Mouse (Mus musculus) kidney, adult 2 months (tissue): Measurements from ENCODE around the gene Prr23a2. TPM values are rescaled to one million over a fixed set of nuclear protein-coding genes. Genes with fewer than 3 reads are reported as not detected.
A peak's percentile ranks its signal among the peaks of the same experiment; 100 is the strongest.
"Not testable (repeated sequence)": the region's sequence is repeated elsewhere in the genome, so short reads cannot be mapped to it uniquely, and the experiment has no call there.

Experiments used
- DNase-seq: peaks from one replicate; pipeline ENCODE4 v3.0.0; 2021
- H3K27ac ChIP-seq: fragments of 200-500 bp; 2 replicates; pipeline ENCODE4 v1.5.1; 2012; ENCODE audit warnings: low read depth, low read length, control low read depth, inconsistent platforms; ENCODE audit not compliant: insufficient read depth
- H3K27me3 ChIP-seq: fragments of 200-500 bp; replicated peaks from 2 replicates; pipeline ENCODE4 v1.6.1; 2012; ENCODE audit warnings: mild to moderate bottlenecking, moderate library complexity, low read length, inconsistent platforms; ENCODE audit not compliant: control insufficient read depth, insufficient read depth
- H3K36me3 ChIP-seq: fragments of 200-500 bp; 2 replicates; pipeline ENCODE4 v1.6.1; 2012; ENCODE audit warnings: mild to moderate bottlenecking, moderate library complexity, low read length, inconsistent platforms; ENCODE audit not compliant: control insufficient read depth, insufficient read depth
- H3K4me1 ChIP-seq: fragments of 200-500 bp; 2 replicates; pipeline ENCODE4 v1.6.1; 2011; ENCODE audit warnings: low read length; ENCODE audit not compliant: control insufficient read depth, insufficient read depth
- H3K4me3 ChIP-seq: fragments of 200-500 bp; 2 replicates; pipeline ENCODE4 v1.5.1; 2011; ENCODE audit warnings: mild to moderate bottlenecking, low read depth, low read length, control low read depth; ENCODE audit not compliant: insufficient read depth
- CTCF ChIP-seq: fragments of 200-500 bp; conservative IDR thresholded peaks from 2 replicates; pipeline ENCODE4 v1.5.1; 2011; ENCODE audit warnings: low read depth, mild to moderate bottlenecking, control low read depth, low read length, moderate library complexity, mixed read lengths; ENCODE audit not compliant: insufficient read depth, insufficient read length
- POLR2A ChIP-seq: fragments of 200-500 bp; IDR thresholded peaks from one replicate; pipeline ENCODE4 v1.6.1; 2011; ENCODE audit warnings: low read depth, low read length, control low read depth
- WGBS: fragments of 180-500 bp; shearing (Covaris S2); methylation state at CpG from one replicate; pipeline ENCODE4 v1.1.7; 2018; 5-methylcytosine and 5-hydroxymethylcytosine counted together
- polyA plus RNA-seq: library from polyadenylated mRNA; depleted of rRNA; stranded (reverse); fragments of >200 nt; gene quantifications from 2 replicates; pipeline ENCODE4 v1.2.3, GENCODE M21; 2012; rRNA removed

Gene Prr23a2
- polyA plus RNA-seq = not detected in 2 replicates

DNA sequence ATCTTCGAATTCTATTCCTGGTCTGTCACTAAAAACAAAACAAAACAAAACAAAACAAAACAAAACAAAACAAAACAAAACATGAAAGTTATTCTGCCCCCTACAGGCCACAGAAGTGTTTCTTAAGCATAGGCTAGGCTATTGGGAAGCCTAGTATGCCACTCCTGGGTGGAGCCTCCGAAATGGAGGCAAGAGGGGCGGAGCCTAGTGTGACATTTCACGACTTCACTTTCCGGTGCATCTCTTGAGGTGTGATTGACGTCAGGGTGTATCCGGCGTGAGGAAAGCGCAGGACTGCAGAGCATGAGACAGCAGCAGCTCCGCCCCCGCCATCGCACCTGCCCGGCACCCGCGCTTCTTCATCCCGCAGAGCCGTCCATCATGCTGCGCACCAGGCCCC is at the start of gene Prr23a2:
Gene Prr23a2, plus strand, starts transcription at position 285 of the 400 bp plus-strand sequence.
- H3K36me3 ChIP-seq = no peaks in the 10 kb centered on the region
- 78% methylated on average over 18 of the region's 18 CpGs for WGBS
- no peak within 1 kb of the TSS for H3K27ac ChIP-seq
- no peak for DNase-seq
- TF ChIP-seq POLR2A (no peak), CTCF (no peak)
- no peak within 1 kb of the TSS for H3K4me3 ChIP-seq
- no peaks in the 10 kb centered on the region for H3K27me3 ChIP-seq
- no peaks in the 10 kb centered on the region for H3K4me1 ChIP-seq

DNA sequence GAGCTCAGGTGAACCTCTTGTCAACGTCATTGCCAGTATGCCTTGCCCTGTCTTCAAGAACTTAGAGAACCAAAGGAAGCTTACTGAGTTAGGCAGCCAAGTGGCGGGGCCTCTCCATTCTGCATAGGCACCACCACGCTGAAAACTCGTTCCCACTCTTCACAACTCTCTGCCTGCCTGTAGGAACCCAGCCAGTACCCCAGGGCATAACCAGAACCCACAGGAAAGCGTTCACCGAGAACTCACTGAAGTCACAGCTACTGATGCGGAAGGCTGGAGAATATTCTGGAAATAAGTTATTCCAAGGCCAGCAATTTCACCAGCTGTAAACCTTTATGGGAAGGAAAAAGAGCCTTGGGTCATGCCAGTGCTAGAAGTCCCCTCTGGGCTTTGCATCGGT is 48.7 kb upstream of the Prr23a2 start:
- H3K36me3 ChIP-seq = no peaks in the 10 kb centered on the region
- H3K27me3 ChIP-seq = no peaks in the 10 kb centered on the region
- no peak overlapping the region for H3K4me3 ChIP-seq
- TF ChIP-seq CTCF = no peak
- TF ChIP-seq POLR2A = no peak
- no peak overlapping the region for H3K27ac ChIP-seq
- DNase-seq = no peak
- no peaks in the 10 kb centered on the region for H3K4me1 ChIP-seq
- 80% methylated on average over 8 of the region's 8 CpGs for WGBS

DNA sequence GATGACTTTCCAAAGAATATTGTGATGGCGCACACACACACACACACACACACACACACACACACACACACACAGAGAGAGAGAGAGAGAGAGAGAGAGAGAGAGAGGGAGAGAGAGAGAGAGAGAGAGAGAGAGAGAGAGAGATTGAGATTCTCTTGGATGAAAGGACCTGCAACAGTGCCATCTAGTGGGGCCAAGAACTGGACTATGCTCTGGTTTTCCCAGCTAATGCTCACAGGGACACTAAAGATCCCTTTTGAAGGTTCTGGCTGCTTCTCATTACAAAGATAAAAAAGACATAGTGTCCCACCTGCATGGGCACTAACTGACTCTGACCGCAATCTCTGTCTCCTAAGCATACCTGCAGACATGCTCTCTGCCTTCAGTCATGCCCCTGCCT is 46.8 kb upstream of the Prr23a2 start:
- DNase-seq = peak; percentile 47
- 62% methylated on average over 2 of the region's 2 CpGs for WGBS
- not testable (repeated sequence) for H3K4me3 ChIP-seq

DNA sequence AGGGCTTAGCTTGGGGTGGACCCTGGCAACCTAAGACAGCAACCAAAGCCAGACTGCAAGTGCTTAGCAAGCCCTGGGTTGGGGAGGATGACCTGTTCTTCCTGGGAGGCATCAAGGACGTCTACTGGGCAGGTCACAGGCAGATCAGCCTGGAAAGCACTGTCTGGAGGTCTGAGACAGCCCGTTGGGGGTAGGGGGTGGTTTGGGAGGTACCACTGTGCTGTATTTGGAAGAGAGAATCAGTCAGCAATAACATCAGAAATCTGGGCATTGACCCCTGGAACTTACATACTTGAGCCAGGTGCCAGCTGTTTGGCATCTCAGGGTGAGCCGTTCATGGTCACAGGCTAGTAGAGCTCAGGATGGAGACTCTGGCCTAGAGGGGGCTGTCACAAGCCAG is 40.2 kb upstream of the Prr23a2 start:
- DNase-seq = no peak
- H3K4me3 ChIP-seq = no peak overlapping the region
- H3K36me3 ChIP-seq = no peaks in the 10 kb centered on the region
- TF ChIP-seq POLR2A (no peak), CTCF (no peak)
- 52% methylated on average over 3 of the region's 3 CpGs for WGBS
- no peaks in the 10 kb centered on the region for H3K4me1 ChIP-seq
- no peak overlapping the region for H3K27ac ChIP-seq
- no peaks in the 10 kb centered on the region for H3K27me3 ChIP-seq

More for the DNA sequence above, 46.8 kb upstream of the Prr23a2 start:
- H3K4me1 ChIP-seq, H3K36me3 ChIP-seq, H3K27me3 ChIP-seq, H3K27ac ChIP-seq: not testable (repeated sequence)
- peak; percentile 57 for TF ChIP-seq CTCF

DNA sequence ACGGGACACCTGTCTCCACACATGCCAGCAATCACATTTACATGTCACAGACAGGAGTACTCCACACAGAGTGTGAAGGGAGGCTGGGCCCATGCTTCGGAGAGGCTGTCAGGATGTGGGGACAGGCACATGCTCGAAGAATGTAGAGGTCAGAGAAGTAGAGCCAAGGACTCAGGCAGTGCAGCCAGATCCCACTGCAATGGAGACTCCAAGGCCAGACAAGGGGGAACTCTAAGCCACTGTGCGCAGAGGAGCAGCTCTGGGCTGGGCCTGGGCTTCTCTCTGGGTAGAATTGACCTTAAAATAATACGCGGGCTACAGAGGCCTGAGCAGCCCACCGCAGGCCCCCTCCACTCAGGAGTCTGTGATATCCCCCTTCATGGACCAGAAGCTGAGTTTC is 38.7 kb upstream of the Prr23a2 start:
- 81% methylated on average over 7 of the region's 7 CpGs for WGBS
- no peaks in the 10 kb centered on the region for H3K27me3 ChIP-seq
- no peaks in the 10 kb centered on the region for H3K4me1 ChIP-seq
- no peak for TF ChIP-seq POLR2A
- TF ChIP-seq CTCF = no peak
- no peak overlapping the region for H3K4me3 ChIP-seq
- H3K27ac ChIP-seq = no peak overlapping the region
- no peaks in the 10 kb centered on the region for H3K36me3 ChIP-seq
- DNase-seq = no peak

DNA sequence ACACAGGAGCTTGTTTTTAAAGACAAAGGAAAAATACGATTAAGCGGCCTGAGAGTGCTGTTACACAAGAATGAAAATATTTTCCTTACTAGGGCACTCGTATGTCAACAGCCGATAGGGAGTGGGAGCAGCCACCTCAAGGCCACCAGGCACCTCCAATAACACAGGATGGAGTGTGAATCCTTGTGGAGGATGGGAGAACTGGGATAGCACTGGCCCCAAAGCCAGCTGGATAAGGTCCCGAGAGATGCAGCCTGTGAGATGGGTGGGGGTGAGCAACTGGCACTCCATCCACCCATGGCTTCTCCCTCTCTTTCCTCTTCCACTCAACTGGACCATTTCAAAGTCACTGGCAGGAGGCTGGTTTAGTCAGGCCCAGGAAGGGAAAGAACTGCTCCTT is 37.3 kb upstream of the Prr23a2 start:
- Histone ChIP-seq H3K4me1 (no peaks in the 10 kb centered on the region), H3K27ac (no peak overlapping the region), H3K36me3 (no peaks in the 10 kb centered on the region), H3K4me3 (no peak overlapping the region), H3K27me3 (no peaks in the 10 kb centered on the region)
- TF ChIP-seq POLR2A (no peak), CTCF (no peak)
- 36% methylated on average over 5 of the region's 5 CpGs for WGBS
- DNase-seq = no peak

DNA sequence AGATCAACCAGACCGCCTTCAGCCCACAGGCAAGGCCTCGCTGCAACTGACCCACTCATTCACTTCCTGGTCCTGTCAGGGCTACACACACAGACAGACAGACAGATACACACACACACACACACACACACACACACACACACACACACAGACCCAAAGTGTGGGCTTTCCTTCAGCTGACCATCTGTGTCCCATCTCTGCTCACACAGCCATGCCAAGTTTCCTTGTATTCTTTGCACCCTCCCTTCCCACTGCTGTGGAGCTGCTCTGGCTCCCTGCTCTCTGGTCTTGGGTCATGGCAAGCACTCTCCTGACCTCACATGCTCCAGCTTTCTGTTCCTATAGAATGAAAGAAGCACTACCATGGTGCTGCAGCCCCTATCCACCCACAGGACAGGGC is 36.8 kb upstream of the Prr23a2 start:
- Histone ChIP-seq H3K27me3 (no peaks in the 10 kb centered on the region), H3K27ac (no peak overlapping the region), H3K36me3 (no peaks in the 10 kb centered on the region), H3K4me3 (no peak overlapping the region), H3K4me1 (no peaks in the 10 kb centered on the region)
- no peak for DNase-seq
- WGBS = 94% methylated on average over 2 of the region's 2 CpGs
- TF ChIP-seq CTCF (no peak), POLR2A (no peak)

DNA sequence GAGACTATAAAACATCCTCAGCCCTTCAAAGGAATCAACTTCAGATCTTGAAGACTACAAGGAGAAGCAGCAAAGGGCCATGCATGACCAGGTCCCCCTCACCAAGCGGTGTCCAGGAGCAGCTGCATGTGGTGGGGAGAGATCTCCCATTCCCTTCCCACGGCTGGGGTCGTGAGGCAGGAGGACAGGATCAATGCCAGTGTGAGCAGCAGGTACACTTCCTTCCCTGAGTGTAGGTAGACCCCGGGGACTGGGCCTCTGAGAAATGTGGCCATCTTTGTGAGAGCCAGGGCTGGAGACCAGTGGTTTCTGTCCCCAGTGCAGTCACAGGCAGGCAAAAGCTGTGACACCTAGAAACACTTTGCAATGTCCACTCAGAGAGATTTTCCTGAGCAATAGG is 35.8 kb upstream of the Prr23a2 start:
- WGBS = 84% methylated on average over 4 of the region's 4 CpGs
- Histone ChIP-seq H3K4me3 (no peak overlapping the region), H3K4me1 (no peaks in the 10 kb centered on the region), H3K36me3 (no peaks in the 10 kb centered on the region), H3K27ac (no peak overlapping the region), H3K27me3 (no peaks in the 10 kb centered on the region)
- DNase-seq = no peak
- TF ChIP-seq POLR2A (no peak), CTCF (no peak)
